In the genomic region with DNA sequence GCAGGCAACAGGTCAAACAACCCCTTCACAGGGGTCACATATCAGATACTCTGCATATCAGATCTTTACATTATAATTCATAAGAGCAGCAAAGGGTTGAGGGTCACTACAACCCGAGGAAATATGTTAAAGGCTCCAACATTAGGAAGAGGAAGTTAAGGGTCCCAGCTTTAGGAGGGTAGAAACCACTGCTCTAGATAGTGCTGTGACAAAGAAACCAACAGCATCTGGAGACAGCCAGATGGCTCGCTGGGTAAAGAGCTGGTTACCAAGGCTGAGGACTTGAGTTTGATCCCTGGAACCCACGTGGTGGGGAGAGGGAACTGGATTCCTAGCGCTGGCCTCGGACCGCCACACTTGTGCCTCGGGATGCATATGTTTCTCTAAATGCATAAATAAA, we compare ENCODE assay signal across 26 mouse cellular contexts. TPM values are rescaled to one million over a fixed set of nuclear protein-coding genes. Genes with fewer than 3 reads are reported as not detected.
"Had no signal": no experiment of that assay in that cellular context is flagged by ENCODE, and none has a peak within 500 bp of the region (broad histone marks: within the 10 kb centered on the region; RNA-seq: fewer than 3 reads in every experiment).

No protein-coding gene starts in this region.

- H3K4me3 ChIP-seq: heart, embryonic 10.5 days; heart, embryonic 12.5 days; hindbrain, embryonic 10.5 days; hindbrain, embryonic 12.5 days; kidney, embryonic 15.5 days; limb, embryonic 13.5 days; limb, embryonic 15.5 days; liver, embryonic 12.5 days had no signal

- H3K9ac ChIP-seq: heart, embryonic 12.5 days; hindbrain, embryonic 12.5 days; hindbrain, embryonic 14.5 days; kidney, embryonic 15.5 days; limb, embryonic 13.5 days; limb, embryonic 15.5 days; liver, embryonic 12.5 days; liver, embryonic 14.5 days had no signal

- H3K4me2 ChIP-seq: heart, embryonic 12.5 days; hindbrain, embryonic 12.5 days; hindbrain, embryonic 14.5 days; kidney, embryonic 15.5 days; limb, embryonic 13.5 days; limb, embryonic 15.5 days; liver, embryonic 12.5 days had no signal

- ATAC-seq: hindbrain, embryonic 16.5 days; intestine, embryonic 16.5 days; liver, embryonic 12.5 days had no signal

- H3K9me3 ChIP-seq: heart, embryonic 10.5 days; heart, embryonic 12.5 days; hindbrain, embryonic 10.5 days; hindbrain, embryonic 12.5 days; kidney, embryonic 15.5 days; limb, embryonic 13.5 days; limb, embryonic 15.5 days; liver, embryonic 12.5 days had no signal

- H3K27ac ChIP-seq: heart, embryonic 10.5 days; hindbrain, embryonic 10.5 days; hindbrain, embryonic 12.5 days; hindbrain, embryonic 14.5 days; kidney, embryonic 15.5 days; kidney, postnatal 0 days; limb, embryonic 13.5 days; limb, embryonic 15.5 days; liver, embryonic 12.5 days; liver, embryonic 14.5 days had no signal

- H3K27me3 ChIP-seq: heart, embryonic 12.5 days; hindbrain, embryonic 12.5 days; kidney, embryonic 15.5 days; limb, embryonic 13.5 days; limb, embryonic 15.5 days; liver, embryonic 12.5 days had no signal

- DNase-seq: gastrocnemius, postnatal 14 days; gastrocnemius, postnatal 36 days; heart, adult 18-20 months; heart, postnatal 10 days; heart, postnatal 4 days; kidney, adult 11 months; kidney, adult 2 months; kidney, adult 9 months; kidney, postnatal 14 days; kidney, postnatal 36 days; layer of hippocampus, adult 9-11 months; layer of hippocampus, postnatal 36 days; left cerebral cortex, postnatal 4 days had no signal

- H3K4me1 ChIP-seq: heart, embryonic 10.5 days; heart, embryonic 12.5 days; hindbrain, embryonic 10.5 days; hindbrain, embryonic 12.5 days; limb, embryonic 13.5 days; limb, embryonic 15.5 days; liver, embryonic 12.5 days had no signal

RNA-seq across cellular contexts. Expression of a gene that starts 47.7 kb away (rescaled TPM):
- polyA plus RNA-seq: liver, embryonic 12.5 days had no signal
